Mouse (Mus musculus): ENCODE results near the gene Akt2.

DNA sequence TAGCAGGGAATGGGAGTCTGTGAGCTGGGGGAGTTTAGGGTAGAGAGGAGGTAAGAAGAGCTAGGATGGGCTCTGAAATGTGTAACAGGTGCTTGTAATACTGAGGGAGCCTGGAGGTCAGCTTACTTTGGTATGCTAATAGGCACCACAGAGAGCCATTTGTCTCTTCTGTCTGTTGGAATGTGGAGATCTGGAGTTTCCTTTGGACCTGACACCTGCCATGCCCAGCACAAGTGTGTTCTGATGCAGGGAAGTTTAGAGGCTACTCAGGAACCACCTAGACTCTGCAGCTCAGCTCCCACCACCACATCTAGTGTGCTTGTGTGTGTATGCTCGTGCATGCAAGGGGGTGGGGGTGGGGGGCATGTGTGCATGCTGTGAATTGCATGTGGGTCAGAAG lies 30.9 kb downstream of the Akt2 start:
- TF ChIP-seq POLR2A (IDR thresholded peaks at IDR 0.05; ENCODE audit: borderline replicate concordance, low read depth, low read length) (no peak), CTCF (IDR thresholded peaks at IDR 0.05; ENCODE audit: low read depth, low read length) (no peak)

Data from bone marrow macrophage, adult 2 months (primary cell).